Mouse (Mus musculus) MEL (cell line): Measurements from ENCODE around the gene Pla1a. TPM values are rescaled to one million over a fixed set of nuclear protein-coding genes. Genes with fewer than 3 reads are reported as not detected.
A peak's percentile ranks its signal among the peaks of the same experiment; 100 is the strongest.

Experiments used
- DNase-seq: peaks from one replicate; pipeline ENCODE4 v3.0.0; 2011; ENCODE audit warnings: low read depth, low spot score
- H3K27ac ChIP-seq: 2 replicates; pipeline ENCODE4 v1.5.1; 2012; ENCODE audit warnings: low read depth, mild to moderate bottlenecking, control low read depth, low read length, moderate library complexity; ENCODE audit not compliant: control insufficient read depth
- H3K27me3 ChIP-seq, 2 experiments: fragments of 150-350 bp in 1 of 2; sonication (generic) in 1 of 2; 2 replicates each; pipeline ENCODE4 v1.6.1; 2012; ENCODE audit warnings: low read length in 2 of 2, mild to moderate bottlenecking in 2 of 2, improper control_type of control experiment in 1 of 2, moderate library complexity in 1 of 2; ENCODE audit not compliant: insufficient read depth in 2 of 2, control insufficient read depth in 1 of 2
- H3K36me3 ChIP-seq, 2 experiments: 2 replicates each; pipeline ENCODE4 v1.6.1; 2012 to 2014; ENCODE audit warnings: low read length in 2 of 2, improper control_type of control experiment in 1 of 2, inconsistent platforms in 1 of 2, mild to moderate bottlenecking in 1 of 2; ENCODE audit not compliant: insufficient read depth in 2 of 2, control insufficient read depth in 1 of 2
- H3K4me1 ChIP-seq, 2 experiments: fragments of 150-350 bp in 1 of 2; sonication (generic) in 1 of 2; 2 replicates each; pipeline ENCODE4 v1.6.1; 2012; ENCODE audit warnings: low read length in 2 of 2, improper control_type of control experiment in 1 of 2, mild to moderate bottlenecking in 1 of 2; ENCODE audit not compliant: insufficient read depth in 2 of 2, control insufficient read depth in 1 of 2
- H3K4me3 ChIP-seq, 2 experiments: fragments of 150-350 bp in 1 of 2; sonication (generic) in 1 of 2; 2 replicates each; pipeline ENCODE4 v1.5.1; 2012; ENCODE audit warnings: low read depth in 2 of 2, low read length in 2 of 2, mild to moderate bottlenecking in 2 of 2, moderate library complexity in 2 of 2, control low read depth in 1 of 2, improper control_type of control experiment in 1 of 2; ENCODE audit not compliant: control insufficient read depth in 1 of 2, insufficient read depth in 1 of 2
- H3K79me2 ChIP-seq: 2 replicates; pipeline ENCODE4 v1.6.1; 2012; ENCODE audit warnings: mild to moderate bottlenecking, low read length, moderate library complexity; ENCODE audit not compliant: control insufficient read depth, poor library complexity, insufficient read depth
- H3K9ac ChIP-seq: 2 replicates; pipeline ENCODE4 v1.6.1; 2012; ENCODE audit warnings: low read depth, mild to moderate bottlenecking, control low read depth, low read length, moderate library complexity; ENCODE audit not compliant: control insufficient read depth, poor library complexity, severe bottlenecking
- H3K9me3 ChIP-seq: fragments of 150-350 bp; sonication (generic); replicated peaks from 2 replicates; pipeline ENCODE4 v1.6.1; 2012; ENCODE audit warnings: mild to moderate bottlenecking, low read length, improper control_type of control experiment, moderate library complexity; ENCODE audit not compliant: insufficient read depth
- CHD1 ChIP-seq: IDR thresholded peaks from 2 replicates; pipeline ENCODE4 v1.6.1; 2012; ENCODE audit warnings: low read depth, mild to moderate bottlenecking, inconsistent platforms, low read length, improper control_type of control experiment
- CHD2 ChIP-seq: IDR thresholded peaks from 2 replicates; pipeline ENCODE4 v1.6.1; 2011; ENCODE audit warnings: low read length, improper control_type of control experiment
- E2F4 ChIP-seq: IDR thresholded peaks from 2 replicates; pipeline ENCODE4 v1.6.1; 2011; ENCODE audit warnings: low read depth, low read length, improper control_type of control experiment, borderline replicate concordance
- GABPA ChIP-seq: IDR thresholded peaks from 2 replicates; pipeline ENCODE4 v1.6.1; 2012; ENCODE audit warnings: low read depth, mild to moderate bottlenecking, inconsistent platforms, low read length, improper control_type of control experiment, moderate library complexity
- JUND ChIP-seq: IDR thresholded peaks from 2 replicates; pipeline ENCODE4 v1.6.1; 2011; ENCODE audit warnings: low read depth, mild to moderate bottlenecking, improper control_type of control experiment, low read length
- KAT2A ChIP-seq: conservative IDR thresholded peaks from 2 replicates; pipeline ENCODE4 v1.6.1; 2012; ENCODE audit warnings: low read depth, low read length, improper control_type of control experiment, inconsistent platforms
- MAX ChIP-seq: IDR thresholded peaks from 2 replicates; pipeline ENCODE4 v1.6.1; 2011; ENCODE audit warnings: low read length, improper control_type of control experiment
- MAZ ChIP-seq: IDR thresholded peaks from 2 replicates; pipeline ENCODE4 v1.6.1; 2012; ENCODE audit warnings: low read depth, mild to moderate bottlenecking, inconsistent platforms, low read length, improper control_type of control experiment
- MYC ChIP-seq: IDR thresholded peaks from 2 replicates; pipeline ENCODE4 v1.6.1; 2011; ENCODE audit warnings: low read depth, mild to moderate bottlenecking, low read length, improper control_type of control experiment, moderate library complexity
- NELFE ChIP-seq: IDR thresholded peaks from 2 replicates; pipeline ENCODE4 v1.6.1; 2011; ENCODE audit warnings: low read depth, low read length, improper control_type of control experiment
- POLR2A ChIP-seq, 2 experiments: IDR thresholded peaks; 2 replicates each; pipeline ENCODE4 v1.6.1; 2011 to 2012; ENCODE audit warnings: low read length in 2 of 2, mild to moderate bottlenecking in 2 of 2, control low read depth in 1 of 2, improper control_type of control experiment in 1 of 2, low read depth in 1 of 2, moderate library complexity in 1 of 2; ENCODE audit not compliant: control insufficient read depth in 1 of 2, insufficient read depth in 1 of 2, poor library complexity in 1 of 2
- POLR2AphosphoS2 ChIP-seq: IDR thresholded peaks from 2 replicates; pipeline ENCODE4 v1.6.1; 2011; ENCODE audit warnings: low read length, improper control_type of control experiment
- SMC3 ChIP-seq: IDR thresholded peaks from 2 replicates; pipeline ENCODE4 v1.6.1; 2011; ENCODE audit warnings: low read depth, low read length, improper control_type of control experiment
- TAL1 ChIP-seq: IDR thresholded peaks from 2 replicates; pipeline ENCODE4 v1.6.1; 2012; ENCODE audit warnings: mild to moderate bottlenecking, inconsistent platforms, low read length, moderate library complexity, mixed read lengths
- TBP ChIP-seq: IDR thresholded peaks from 2 replicates; pipeline ENCODE4 v1.8.0; 2011; ENCODE audit warnings: low read depth, low read length, improper control_type of control experiment
- UBTF ChIP-seq: IDR thresholded peaks from 2 replicates; pipeline ENCODE4 v1.6.1; 2012; ENCODE audit warnings: low read depth, mild to moderate bottlenecking, inconsistent platforms, low read length, improper control_type of control experiment, moderate library complexity, borderline replicate concordance; ENCODE audit not compliant: insufficient read depth
- USF2 ChIP-seq, 2 experiments: IDR thresholded peaks; 2 replicates each; pipeline ENCODE4 v1.6.1; 2011 to 2012; ENCODE audit warnings: improper control_type of control experiment in 2 of 2, low read length in 2 of 2, borderline replicate concordance in 1 of 2, inconsistent platforms in 1 of 2, low read depth in 1 of 2, mild to moderate bottlenecking in 1 of 2; ENCODE audit not compliant: insufficient read depth in 1 of 2
- ZC3H11A ChIP-seq: IDR thresholded peaks from 2 replicates; pipeline ENCODE4 v1.6.1; 2012; ENCODE audit warnings: low read depth, mild to moderate bottlenecking, inconsistent platforms, low read length, improper control_type of control experiment
- ZKSCAN1 ChIP-seq: IDR thresholded peaks from 2 replicates; pipeline ENCODE4 v1.6.1; 2012; ENCODE audit warnings: low read depth, mild to moderate bottlenecking, inconsistent platforms, low read length, improper control_type of control experiment, moderate library complexity
- ZMIZ1 ChIP-seq: IDR thresholded peaks from 2 replicates; pipeline ENCODE4 v1.6.1; 2012; ENCODE audit warnings: low read depth, mild to moderate bottlenecking, inconsistent platforms, low read length, improper control_type of control experiment, moderate library complexity
- ZNF384 ChIP-seq: IDR thresholded peaks from 2 replicates; pipeline ENCODE4 v1.6.1; 2012; ENCODE audit warnings: low read depth, mild to moderate bottlenecking, inconsistent platforms, low read length, improper control_type of control experiment
- polyA plus RNA-seq, 2 experiments: library from polyadenylated mRNA; stranded (reverse) in 1 of 2; unstranded in 1 of 2; fragments of >175 nt in 1 of 2; fragments of >200 nt in 1 of 2; gene quantifications; 2 replicates each; pipeline versions ENCODE4 v1.2.1 to v1.2.4; 2012; ENCODE audit warnings: low replicate concordance in 2 of 2, low read depth in 1 of 2; ENCODE audit not compliant: insufficient read length in 2 of 2, insufficient read depth in 1 of 2, missing spikeins in 1 of 2
- total RNA-seq: library from RNA; depleted of rRNA; stranded (reverse); fragments of 300-350 nt; gene quantifications from 2 replicates; pipeline ENCODE4 v1.2.3, GENCODE M21; 2012

Gene Pla1a
- total and polyA plus RNA-seq, 3 experiments, result 0.04 TPM; not detected in 2

DNA sequence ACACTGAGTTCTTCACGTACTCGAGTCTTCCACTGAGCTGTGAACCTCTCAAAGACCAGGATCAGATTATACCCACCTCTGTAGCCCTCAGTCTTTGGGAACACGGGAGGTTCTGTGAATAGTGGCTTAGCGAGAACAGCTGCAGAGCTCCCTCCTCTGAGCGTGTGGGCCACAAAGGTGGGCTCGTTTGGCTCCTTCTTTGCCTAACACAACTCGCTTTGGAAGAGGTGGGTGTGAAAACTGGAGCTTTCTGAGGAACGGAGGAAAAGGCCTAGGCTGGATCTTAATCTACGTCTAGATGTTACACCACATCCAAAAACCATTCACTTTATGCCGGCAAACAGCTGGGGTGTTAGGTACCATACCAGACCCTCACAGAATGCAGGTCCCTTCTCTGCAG, 67.6 kb downstream of the Pla1a start:
- Histone ChIP-seq H3K4me1 (peaks cover 30 to 57% of the 10 kb centered on the region in 2 experiments), H3K27ac (no peak overlapping the region), H3K27me3 (no peaks in the 10 kb centered on the region), H3K9me3 (no peaks in the 10 kb centered on the region), H3K36me3 (peaks cover 0 to 42% of the 10 kb centered on the region in 2 experiments; a peak in 2 of 4 replicates), H3K4me3 (no peak overlapping the region), H3K79me2 (no peaks in the 10 kb centered on the region; the same call in 1 of the 2 replicates), H3K9ac (no peak overlapping the region)
- no peak for TF ChIP-seq GABPA
- TF ChIP-seq CHD2, result no peak
- TF ChIP-seq TAL1, result no peak
- no peak for TF ChIP-seq ZKSCAN1
- TF ChIP-seq POLR2A (IDR thresholded peaks at IDR 0.05; ENCODE audit: control insufficient read depth in 1 of 2, insufficient read depth in 1 of 2, low read depth in 1 of 2, low read length in 2 of 2, poor library complexity in 1 of 2), result no peak
- no peak for TF ChIP-seq MAZ
- no peak for DNase-seq

DNA sequence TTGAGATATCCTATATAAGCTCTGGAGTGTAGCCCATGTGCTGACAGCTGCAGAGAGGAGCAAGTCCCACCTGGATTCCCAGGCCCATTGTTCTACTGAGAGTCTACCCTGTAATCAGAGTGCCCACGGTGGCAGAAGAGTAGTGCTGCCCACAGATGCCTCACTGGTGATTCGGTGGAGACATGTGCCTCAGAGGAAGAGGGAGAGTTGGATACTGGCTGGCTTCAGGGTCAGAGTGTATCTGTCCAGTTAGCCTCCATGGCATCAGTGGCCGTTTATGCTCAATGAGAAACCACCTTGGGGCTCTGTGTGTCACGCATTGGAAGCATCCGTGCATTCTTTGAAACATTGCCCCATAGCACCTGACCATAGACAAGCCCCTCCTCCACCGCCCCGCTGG, 69.3 kb downstream of the Pla1a start:
- Histone ChIP-seq H3K4me1 (peaks cover 32 to 46% of the 10 kb centered on the region in 2 experiments), H3K9me3 (no peaks in the 10 kb centered on the region), H3K79me2 (no peaks in the 10 kb centered on the region), H3K36me3 (peaks cover 0 to 36% of the 10 kb centered on the region in 2 experiments; a peak in 2 of 4 replicates), H3K9ac (peak overlapping the region; percentile 15; the same call in 1 of the 2 replicates), H3K4me3 (no peak overlapping the region), H3K27me3 (no peaks in the 10 kb centered on the region), H3K27ac (peak overlapping the region; percentile 50)
- no peak for TF ChIP-seq POLR2A (IDR thresholded peaks at IDR 0.05; ENCODE audit: control insufficient read depth in 1 of 2, insufficient read depth in 1 of 2, low read depth in 1 of 2, low read length in 2 of 2, poor library complexity in 1 of 2)
- no peak for TF ChIP-seq JUND
- no peak for TF ChIP-seq E2F4
- no peak for TF ChIP-seq SMC3
- no peak for TF ChIP-seq UBTF
- no peak for TF ChIP-seq TBP
- TF ChIP-seq MYC, result no peak
- no peak for TF ChIP-seq CHD2
- TF ChIP-seq ZMIZ1, result no peak
- TF ChIP-seq ZC3H11A, result no peak
- no peak for TF ChIP-seq POLR2AphosphoS2
- no peak for TF ChIP-seq KAT2A
- TF ChIP-seq GABPA, result no peak
- no peak for TF ChIP-seq CHD1
- TF ChIP-seq ZNF384, result no peak
- TF ChIP-seq MAX, result no peak
- no peak for TF ChIP-seq NELFE
- no peak for TF ChIP-seq USF2 (IDR thresholded peaks at IDR 0.05; ENCODE audit: borderline replicate concordance in 1 of 2, insufficient read depth in 1 of 2, low read depth in 1 of 2, low read length in 2 of 2)
- no peak for DNase-seq
